Mouse (Mus musculus): Measurements from ENCODE around the gene Rpp38. TPM values are rescaled to one million over a fixed set of nuclear protein-coding genes. Genes with fewer than 3 reads are reported as not detected.
A peak's percentile ranks its signal among the peaks of the same experiment; 100 is the strongest.

The Rpp38 gene
- total and polyA plus RNA-seq, 3 experiments: 9.9 to 16.6 TPM; not detected in 1

- Histone ChIP-seq H3K9ac (ENCODE audit: control insufficient read depth, low read depth, low read length, poor library complexity, severe bottlenecking) (no peak overlapping the region), H3K4me1 (ENCODE audit: control insufficient read depth in 1 of 2, insufficient read depth in 2 of 2, low read length in 2 of 2) (no peaks in the 10 kb centered on the region), H3K27ac (ENCODE audit: control insufficient read depth, low read depth, low read length) (no peak overlapping the region), H3K4me3 (ENCODE audit: control insufficient read depth in 1 of 2, insufficient read depth in 1 of 2, low read depth in 2 of 2, low read length in 2 of 2) (no peak overlapping the region), H3K9me3 (replicated peaks; ENCODE audit: insufficient read depth, low read length) (no peaks in the 10 kb centered on the region), H3K27me3 (ENCODE audit: control insufficient read depth in 1 of 2, insufficient read depth in 2 of 2, low read length in 2 of 2) (peaks cover 3 to 5% of the 10 kb centered on the region in 2 experiments; a peak in 3 of 4 replicates), H3K36me3 (ENCODE audit: control insufficient read depth in 1 of 2, insufficient read depth in 2 of 2, low read length in 2 of 2) (no peaks in the 10 kb centered on the region), H3K79me2 (ENCODE audit: control insufficient read depth, insufficient read depth, low read length, poor library complexity) (no peaks in the 10 kb centered on the region)
- no peak for DNase-seq (ENCODE audit: low read depth, low spot score)
- TF ChIP-seq RAD21 (IDR thresholded peaks at IDR 0.05; ENCODE audit: low read depth, low read length) (no peak), TCF12 (IDR thresholded peaks at IDR 0.05; ENCODE audit: low read depth, low read length) (no peak), MYC (IDR thresholded peaks at IDR 0.05; ENCODE audit: low read depth, low read length) (no peak), MEF2A (IDR thresholded peaks at IDR 0.05; ENCODE audit: extremely low read depth, insufficient replicate concordance, low read depth, low read length, poor library complexity, severe bottlenecking) (no peak), RCOR1 (IDR thresholded peaks at IDR 0.05; ENCODE audit: low read depth, low read length) (no peak), MAX (IDR thresholded peaks at IDR 0.05; ENCODE audit: low read length) (no peak), HCFC1 (IDR thresholded peaks at IDR 0.05; ENCODE audit: low read depth, low read length) (no peak), NRF1 (IDR thresholded peaks at IDR 0.05; ENCODE audit: insufficient read depth, low read depth, low read length, poor library complexity, severe bottlenecking) (no peak), GABPA (IDR thresholded peaks at IDR 0.05; ENCODE audit: low read depth, low read length) (no peak), ZKSCAN1 (IDR thresholded peaks at IDR 0.05; ENCODE audit: low read depth, low read length) (no peak), CTCF (IDR thresholded peaks at IDR 0.05 in 2 of 3, conservative IDR thresholded peaks at IDR 0.05 in 1 of 3; ENCODE audit: control insufficient read depth in 1 of 3, insufficient read depth in 1 of 3, low read depth in 2 of 3, low read length in 3 of 3, poor library complexity in 1 of 3, severe bottlenecking in 1 of 3) (no peak), JUND (IDR thresholded peaks at IDR 0.05; ENCODE audit: low read depth, low read length) (no peak), USF1 (IDR thresholded peaks at IDR 0.05; ENCODE audit: low read depth, low read length) (no peak), E2F4 (IDR thresholded peaks at IDR 0.05; ENCODE audit: borderline replicate concordance, low read depth, low read length) (no peak), TAL1 (IDR thresholded peaks at IDR 0.05; ENCODE audit: low read length) (no peak), NELFE (IDR thresholded peaks at IDR 0.05; ENCODE audit: low read depth, low read length) (no peak), CHD2 (IDR thresholded peaks at IDR 0.05; ENCODE audit: low read length) (no peak), MAZ (IDR thresholded peaks at IDR 0.05; ENCODE audit: low read depth, low read length) (no peak), USF2 (IDR thresholded peaks at IDR 0.05; ENCODE audit: borderline replicate concordance in 1 of 2, insufficient read depth in 1 of 2, low read depth in 1 of 2, low read length in 2 of 2) (no peak), TBP (IDR thresholded peaks at IDR 0.05; ENCODE audit: low read depth, low read length) (no peak)
Observed at GRCm38 (mm10) chr2:3365127-3365526, 32.7 kb upstream of the Rpp38 start.

- Histone ChIP-seq H3K9ac (ENCODE audit: control insufficient read depth, low read depth, low read length, poor library complexity, severe bottlenecking) (no peak overlapping the region), H3K9me3 (replicated peaks; ENCODE audit: insufficient read depth, low read length) (no peaks in the 10 kb centered on the region), H3K27ac (ENCODE audit: control insufficient read depth, low read depth, low read length) (no peak overlapping the region), H3K4me1 (ENCODE audit: control insufficient read depth in 1 of 2, insufficient read depth in 2 of 2, low read length in 2 of 2) (no peaks in the 10 kb centered on the region), H3K36me3 (ENCODE audit: control insufficient read depth in 1 of 2, insufficient read depth in 2 of 2, low read length in 2 of 2) (no peaks in the 10 kb centered on the region), H3K79me2 (ENCODE audit: control insufficient read depth, insufficient read depth, low read length, poor library complexity) (no peaks in the 10 kb centered on the region), H3K4me3 (ENCODE audit: control insufficient read depth in 1 of 2, insufficient read depth in 1 of 2, low read depth in 2 of 2, low read length in 2 of 2) (no peak overlapping the region), H3K27me3 (ENCODE audit: control insufficient read depth in 1 of 2, insufficient read depth in 2 of 2, low read length in 2 of 2) (peaks cover 0 to 3% of the 10 kb centered on the region in 2 experiments; a peak in 1 of 4 replicates)
- TF ChIP-seq MAX (IDR thresholded peaks at IDR 0.05; ENCODE audit: low read length) (no peak), TBP (IDR thresholded peaks at IDR 0.05; ENCODE audit: low read depth, low read length) (peak; percentile 63; the same call in 1 of the 2 replicates)
- no peak for DNase-seq (ENCODE audit: low read depth, low spot score)
Observed at GRCm38 (mm10) chr2:3361067-3361466, 28.6 kb upstream of the Rpp38 start.
